Mouse (Mus musculus) cortical plate, adult 2 months (tissue): Measurements from ENCODE around the gene Dnajc3. TPM values are rescaled to one million over a fixed set of nuclear protein-coding genes. Genes with fewer than 3 reads are reported as not detected.

Experiments used
- H3K27ac ChIP-seq: fragments of 200-500 bp; 2 replicates; pipeline ENCODE4 v1.5.1; 2012; ENCODE audit warnings: low read length, control low read depth, inconsistent platforms; ENCODE audit not compliant: insufficient read depth
- H3K4me1 ChIP-seq: fragments of 200-500 bp; 2 replicates; pipeline ENCODE4 v1.6.1; 2011; ENCODE audit warnings: low read length; ENCODE audit not compliant: control insufficient read depth, insufficient read depth
- H3K4me3 ChIP-seq: fragments of 200-500 bp; 2 replicates; pipeline ENCODE4 v1.5.1; 2011; ENCODE audit warnings: mild to moderate bottlenecking, low read length, control low read depth; ENCODE audit not compliant: insufficient read depth
- CTCF ChIP-seq: fragments of 200-500 bp; IDR thresholded peaks from 2 replicates; pipeline ENCODE4 v1.5.1; 2011; ENCODE audit warnings: mild to moderate bottlenecking, control low read depth, low read length; ENCODE audit not compliant: insufficient read depth; ENCODE audit errors: extremely low read depth
- POLR2A ChIP-seq: fragments of 200-500 bp; IDR thresholded peaks from 2 replicates; pipeline ENCODE4 v1.6.1; 2011; ENCODE audit warnings: mild to moderate bottlenecking, low read length, control low read depth; ENCODE audit not compliant: insufficient read depth; ENCODE audit errors: extremely low read depth
- polyA plus RNA-seq: library from polyadenylated mRNA; depleted of rRNA; stranded (reverse); fragments of >200 nt; gene quantifications from 2 replicates; pipeline ENCODE4 v1.2.3, GENCODE M21; 2012

Dnajc3 gene
- polyA plus RNA-seq, 1 experiment, result 22.2 TPM

- Histone ChIP-seq H3K4me3 (no peak overlapping the region), H3K27ac (no peak overlapping the region), H3K4me1 (no peaks in the 10 kb centered on the region)
- TF ChIP-seq POLR2A (no peak), CTCF (peak; percentile 46)
These were observed 65.5 kb downstream of the Dnajc3 start for GRCm38 (mm10) chr14:119003320-119003719.

DNA sequence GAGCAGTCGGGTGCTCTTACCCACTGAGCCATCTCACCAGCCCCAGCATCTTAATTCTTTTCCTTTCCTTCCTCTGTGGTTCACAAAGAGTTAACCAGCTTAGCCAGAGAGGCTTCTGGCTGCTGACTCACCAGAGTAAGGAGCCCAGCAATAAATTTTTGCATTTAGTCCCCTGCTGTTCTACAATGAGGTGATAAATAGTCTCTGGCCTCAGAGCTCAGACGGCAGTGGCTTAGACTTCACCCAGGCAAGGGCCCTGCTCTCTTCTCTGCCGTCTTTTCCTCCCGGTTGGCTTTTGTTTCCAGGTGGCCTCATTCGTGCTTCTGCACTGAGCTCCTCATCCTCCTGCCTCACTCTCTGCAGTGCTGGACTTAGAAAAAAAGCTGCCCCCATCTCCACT lies 68.1 kb downstream of the Dnajc3 start:
- Histone ChIP-seq H3K27ac (no peak overlapping the region), H3K4me1 (no peaks in the 10 kb centered on the region), H3K4me3 (peak overlapping the region; percentile 43)
- no peak for TF ChIP-seq CTCF
- no peak for TF ChIP-seq POLR2A

GRCm38 (mm10) chr14:119006441-119007102 lies 68.8 kb downstream of the Dnajc3 start:
- TF ChIP-seq POLR2A (0 out of 2 replicates have a peak, but pooled peaks have one; percentile 21), CTCF (no peak)
- no peaks in the 10 kb centered on the region for H3K4me1 ChIP-seq
- peak overlapping the region; percentile 43 for H3K4me3 ChIP-seq
- H3K27ac ChIP-seq, result no peak overlapping the region

GRCm38 (mm10) chr14:119007103-119007951 lies 69.6 kb downstream of the Dnajc3 start:
- H3K27ac ChIP-seq, result no peak overlapping the region

GRCm38 (mm10) chr14:119008031-119008590 lies 70.3 kb downstream of the Dnajc3 start:
- H3K4me1 ChIP-seq, result no peaks in the 10 kb centered on the region
- no peak for TF ChIP-seq POLR2A
- no peak for TF ChIP-seq CTCF
- H3K27ac ChIP-seq, result no peak overlapping the region
- peak overlapping the region; percentile 43; the same call in 1 of the 2 replicates for H3K4me3 ChIP-seq

More at GRCm38 (mm10) chr14:119007103-119007951, 69.6 kb downstream of the Dnajc3 start:
- TF ChIP-seq CTCF (no peak), POLR2A (peak; percentile 76; the same call in 1 of the 2 replicates)
- Histone ChIP-seq H3K4me3 (peak overlapping the region; percentile 43), H3K4me1 (no peaks in the 10 kb centered on the region)

GRCm38 (mm10) chr14:119009531-119009930 lies 71.8 kb downstream of the Dnajc3 start:
- TF ChIP-seq POLR2A (no peak), CTCF (no peak)
- H3K4me1 ChIP-seq, result no peaks in the 10 kb centered on the region
- H3K27ac ChIP-seq, result no peak overlapping the region
- no peak overlapping the region for H3K4me3 ChIP-seq

DNA sequence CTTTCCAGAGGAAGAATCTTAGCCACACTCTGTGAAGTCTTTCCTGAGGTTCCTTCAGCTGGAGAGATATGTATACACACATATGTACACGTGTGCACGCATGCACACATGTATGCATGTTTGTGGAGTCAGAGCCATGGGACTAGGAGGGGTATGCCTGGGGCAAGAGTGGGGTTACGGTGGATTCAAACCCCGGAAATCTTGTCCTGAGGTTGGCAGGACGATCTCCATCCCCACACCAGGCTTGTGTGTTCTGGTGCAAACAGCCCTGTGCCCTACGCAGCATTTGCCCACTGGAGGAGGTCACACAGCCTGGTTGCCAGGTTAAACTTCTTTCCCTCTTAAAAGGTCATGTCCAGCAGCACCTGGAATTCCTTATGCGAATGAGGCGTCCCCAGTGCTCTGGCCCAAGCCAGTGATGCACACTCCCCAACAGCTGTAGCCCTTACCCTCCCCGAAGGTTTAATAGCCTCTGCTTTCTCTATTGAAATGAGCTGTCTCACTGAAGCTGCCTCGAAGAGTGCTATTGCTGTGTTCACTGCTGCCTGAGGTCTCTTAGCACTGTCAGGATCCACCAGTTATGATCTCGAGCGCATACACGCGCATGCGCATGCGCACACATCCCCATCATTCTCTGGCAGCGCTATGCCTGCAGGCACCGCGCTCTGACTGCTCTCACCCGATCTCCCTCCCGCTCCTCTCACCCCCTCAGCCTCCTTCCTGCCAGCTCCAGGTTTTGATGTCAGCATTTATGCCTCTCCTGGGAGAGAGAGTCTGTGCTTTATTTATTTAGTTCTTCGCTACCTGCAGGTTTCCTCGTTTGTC lies 75.0 kb downstream of the Dnajc3 start:
- no peak overlapping the region for H3K27ac ChIP-seq
- TF ChIP-seq CTCF (no peak), POLR2A (peak; percentile 87; the same call in 1 of the 2 replicates)
- no peaks in the 10 kb centered on the region for H3K4me1 ChIP-seq
- no peak overlapping the region for H3K4me3 ChIP-seq

DNA sequence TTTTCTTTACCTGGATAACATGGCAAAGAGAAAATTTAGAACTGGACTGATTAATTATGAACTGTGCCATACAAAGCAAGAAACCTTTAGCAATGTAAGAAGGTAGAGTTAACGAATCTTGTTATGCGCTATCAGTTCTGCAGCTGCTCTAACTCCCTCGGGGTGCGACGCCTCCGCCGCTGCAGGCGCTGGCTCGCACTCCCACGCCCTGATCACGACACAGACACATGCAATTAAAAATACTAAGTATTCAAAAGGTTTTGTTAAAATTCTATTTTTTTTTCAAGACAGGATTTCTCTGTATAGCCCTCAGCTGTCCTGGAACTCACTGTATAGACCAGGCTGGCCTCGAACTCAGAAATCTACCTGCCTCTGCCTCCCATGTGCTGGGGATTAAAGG lies 75.8 kb downstream of the Dnajc3 start:
- Histone ChIP-seq H3K4me1 (no peaks in the 10 kb centered on the region), H3K27ac (peak overlapping the region; percentile 39; the same call in 1 of the 2 replicates), H3K4me3 (no peak overlapping the region)
- TF ChIP-seq POLR2A (no peak), CTCF (no peak)

DNA sequence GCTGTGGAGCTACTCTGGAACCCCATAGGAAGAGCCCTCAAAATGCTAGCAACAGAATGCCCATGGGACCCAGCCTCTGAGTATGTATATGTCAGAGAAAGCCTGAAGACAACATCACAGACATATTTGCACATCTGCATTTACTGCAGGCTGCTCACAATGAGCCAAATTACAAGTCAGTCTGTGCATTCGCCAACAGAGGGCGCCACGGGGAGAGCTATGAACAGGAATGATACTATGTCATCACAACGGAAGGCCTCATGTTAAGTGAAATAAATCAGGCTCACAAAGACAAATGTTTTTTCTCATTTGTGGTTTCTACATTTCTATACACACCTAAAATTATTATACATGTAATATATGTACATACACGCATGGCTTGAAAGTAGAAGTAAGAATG lies 88.1 kb downstream of the Dnajc3 start:
- Histone ChIP-seq H3K4me1 (no peaks in the 10 kb centered on the region; the same call in 1 of the 2 replicates), H3K4me3 (no peak overlapping the region), H3K27ac (no peak overlapping the region)
- TF ChIP-seq CTCF, result no peak
- TF ChIP-seq POLR2A, result no peak
